Mouse (Mus musculus) regulatory T cell (primary cell): ENCODE data around the gene Akr1c13.
"Not testable (repeated sequence)": the region's sequence is repeated elsewhere in the genome, so short reads cannot be mapped to it uniquely, and the experiment has no call there.

Source experiments
- in situ Hi-C: fragments of 300-600 bp; cut with MboI, MseI; formaldehyde crosslinking; loops from one replicate; pipeline ENCODE4 v1.15.1; 2025; ENCODE audit warnings: high pct_unique_total_duplicates

The Akr1c13 gene

DNA sequence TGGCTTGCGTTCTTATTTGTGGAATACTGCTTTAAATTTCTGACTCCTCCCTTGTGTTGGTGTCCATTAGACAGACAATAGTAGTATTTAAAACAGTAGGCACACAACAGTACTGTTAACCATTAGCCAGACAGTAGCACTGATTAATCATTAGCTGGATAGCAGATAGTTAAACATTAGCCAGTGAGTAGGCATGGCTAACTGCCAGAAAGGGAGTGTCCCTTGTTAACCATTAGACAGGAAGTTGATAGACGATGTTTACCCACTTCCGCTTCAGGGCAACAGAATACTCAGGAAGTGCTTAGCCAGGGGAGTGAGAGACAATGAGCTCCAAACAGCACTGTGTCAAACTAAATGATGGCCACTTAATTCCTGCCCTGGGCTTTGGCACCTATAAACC, at the start of gene Akr1c13:
Gene Akr1c13 (plus strand): TSS at position 247 of the 400 bp plus-strand sequence.
- in situ Hi-C loops, result no loop called here

DNA sequence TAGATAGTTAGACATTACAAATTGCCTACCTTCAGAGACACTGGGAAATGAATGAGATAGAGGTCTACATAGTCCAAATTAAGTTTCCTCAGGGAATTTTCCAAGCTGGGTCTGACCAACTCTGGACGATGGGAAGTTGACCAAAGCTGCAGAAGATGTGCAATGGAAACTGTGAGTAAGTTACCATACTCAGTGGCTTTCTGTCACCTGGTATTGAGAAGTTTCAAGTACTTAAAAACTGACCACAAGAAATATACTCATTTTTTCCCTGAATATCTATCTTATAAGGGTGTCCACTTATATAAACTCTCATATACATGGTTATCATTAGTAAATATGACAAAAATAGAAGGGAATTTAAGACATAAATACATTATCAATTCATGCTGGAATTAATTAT, 46.7 kb upstream of the Akr1c13 start:
- in situ Hi-C loops, result no loop called here

DNA sequence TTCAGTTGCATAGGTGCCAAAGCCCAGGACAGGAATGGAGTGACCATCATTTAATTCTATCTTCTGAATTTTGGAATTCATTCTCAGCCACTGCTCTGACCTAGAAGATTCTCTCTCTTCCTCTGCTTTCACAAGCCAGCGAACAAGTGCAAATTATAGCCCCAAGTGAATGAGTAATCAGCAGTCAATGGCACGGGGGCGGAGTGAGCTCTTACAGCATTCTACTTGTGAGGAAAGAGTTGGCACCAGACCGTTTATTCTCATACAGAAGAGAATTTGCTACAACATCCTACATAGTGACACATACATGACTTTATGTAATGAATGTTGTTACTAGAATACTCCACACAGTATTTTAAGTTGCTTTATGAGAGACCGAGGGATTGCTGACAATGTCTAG, 40.4 kb upstream of the Akr1c13 start, which contains the start of gene Akr1c18:
Gene Akr1c18 (minus strand): TSS at position 137 of the 400 bp plus-strand sequence.
- in situ Hi-C loops, result no loop called here

DNA sequence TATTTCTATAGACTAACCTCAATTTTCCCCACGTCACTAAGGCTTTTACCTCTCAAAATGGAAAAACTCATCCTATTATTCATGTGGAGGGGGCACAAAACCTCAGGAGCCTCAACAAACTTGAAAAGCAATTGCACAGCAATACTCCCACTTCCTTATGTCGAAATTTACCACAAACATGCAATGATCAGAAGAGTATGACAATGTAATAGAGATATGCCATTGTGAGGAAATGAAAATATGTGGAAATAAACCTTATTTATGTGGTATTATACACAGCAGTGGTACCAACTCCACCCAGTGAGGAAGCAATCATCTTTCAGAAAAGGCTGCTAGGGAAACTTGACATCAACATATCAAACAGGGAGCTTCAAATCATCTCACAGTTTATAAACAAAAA, 38.0 kb upstream of the Akr1c13 start:
- in situ Hi-C loops, result no loop called here

DNA sequence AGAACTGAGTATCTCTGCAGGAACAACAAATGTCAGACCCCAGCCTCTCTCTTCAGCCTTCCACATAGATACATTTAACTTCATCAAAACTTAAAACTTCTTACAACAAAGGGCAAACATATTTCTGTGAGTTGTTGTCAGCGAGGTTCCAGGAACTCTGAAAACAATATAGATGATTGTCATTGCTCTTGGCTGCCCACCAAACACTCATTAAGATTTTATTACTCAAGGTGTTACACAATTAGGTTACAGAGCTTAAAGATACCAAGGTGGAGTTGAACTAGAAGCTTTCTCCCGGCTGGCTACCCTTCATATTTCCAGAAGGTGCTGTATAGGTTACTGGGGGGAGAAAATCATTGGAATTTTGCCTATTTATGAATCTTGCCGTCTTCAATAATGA, 37.4 kb upstream of the Akr1c13 start:
- in situ Hi-C loops, result no loop called here

DNA sequence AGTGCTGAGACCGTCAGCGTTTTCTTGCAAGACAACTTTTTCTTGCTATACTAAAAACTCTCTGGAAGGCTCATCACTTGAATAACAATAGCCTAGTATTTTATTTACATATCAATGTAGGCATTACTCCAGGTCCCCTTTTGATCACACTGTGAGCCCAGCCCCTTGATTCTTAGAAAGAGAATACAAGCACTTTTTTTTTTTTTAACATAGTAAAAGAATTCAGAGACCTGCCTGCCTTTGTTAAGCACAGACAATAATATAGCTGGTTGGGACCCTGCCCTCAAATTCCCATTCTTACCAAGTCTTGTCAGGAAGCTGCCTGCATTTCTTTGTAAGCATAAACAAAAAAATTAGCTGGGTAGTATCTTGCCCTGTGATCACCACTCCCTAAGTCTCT, 35.7 kb upstream of the Akr1c13 start:
- in situ Hi-C loops, result loop anchor here (5.0 kb wide), 1 partner anchor 82 kb away; no protein-coding TSS in a partner anchor

DNA sequence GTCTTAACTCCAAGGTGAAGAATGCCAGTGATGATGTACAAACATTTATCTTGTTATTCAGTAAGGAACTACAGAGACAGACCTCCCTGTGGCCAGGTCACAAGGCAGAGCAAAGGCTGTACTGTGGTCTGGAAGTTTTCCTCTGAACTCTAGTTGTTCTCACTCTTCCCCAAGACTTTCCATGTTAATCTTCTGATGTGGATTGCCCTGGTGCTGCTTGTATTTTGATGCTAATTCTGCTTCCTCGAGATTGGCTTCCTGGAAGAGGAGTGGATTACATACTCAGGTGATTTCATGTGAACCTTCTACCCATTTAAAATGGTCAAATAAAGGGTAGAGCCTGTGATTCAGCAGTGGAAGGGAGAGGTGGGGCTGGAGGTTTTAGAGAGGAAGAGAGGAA, 22.9 kb upstream of the Akr1c13 start:
- in situ Hi-C loops, result no loop called here

DNA sequence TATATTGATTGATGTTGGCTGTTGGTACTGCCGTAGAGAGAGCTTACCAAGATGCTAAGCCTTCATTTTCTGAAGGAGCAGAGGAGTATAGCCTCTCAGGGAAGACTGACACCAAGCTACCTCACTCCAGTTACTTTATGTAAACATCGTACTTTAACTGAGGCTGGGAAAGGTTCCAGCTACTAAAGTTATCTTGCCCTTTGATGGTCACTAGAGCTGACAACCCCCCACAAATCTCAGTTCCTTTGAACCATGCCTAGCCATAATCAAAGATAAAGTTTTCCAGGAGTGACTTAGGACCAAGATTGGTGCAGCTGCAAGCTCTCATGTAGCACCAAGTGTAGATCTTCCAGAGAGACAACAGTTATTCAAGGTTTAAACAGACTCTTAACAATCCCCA, 18.0 kb upstream of the Akr1c13 start:
- in situ Hi-C loops, result loop anchor here (5.0 kb wide), 1 partner anchor 41 kb away; no protein-coding TSS in a partner anchor

DNA sequence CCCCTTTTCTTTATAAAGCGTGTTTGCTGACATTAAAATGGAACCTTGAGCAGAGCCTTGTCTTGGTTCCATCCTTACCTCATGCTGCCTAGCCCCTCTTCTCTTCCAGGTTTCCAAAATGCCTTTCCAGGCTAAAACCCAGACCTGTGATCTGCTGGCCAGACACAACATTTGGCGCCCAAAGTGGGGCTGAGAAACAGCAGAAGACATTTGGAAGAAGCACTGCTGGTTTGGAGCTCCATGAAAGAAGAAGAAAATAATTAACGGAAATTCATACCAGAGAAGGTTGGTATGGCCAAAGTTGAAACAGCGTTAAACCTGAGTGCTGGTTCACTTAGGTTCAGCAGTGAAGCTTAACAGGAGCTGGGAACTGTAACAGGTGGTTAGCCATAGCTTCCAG, 9.6 kb upstream of the Akr1c13 start:
- in situ Hi-C loops, result not testable (repeated sequence)

DNA sequence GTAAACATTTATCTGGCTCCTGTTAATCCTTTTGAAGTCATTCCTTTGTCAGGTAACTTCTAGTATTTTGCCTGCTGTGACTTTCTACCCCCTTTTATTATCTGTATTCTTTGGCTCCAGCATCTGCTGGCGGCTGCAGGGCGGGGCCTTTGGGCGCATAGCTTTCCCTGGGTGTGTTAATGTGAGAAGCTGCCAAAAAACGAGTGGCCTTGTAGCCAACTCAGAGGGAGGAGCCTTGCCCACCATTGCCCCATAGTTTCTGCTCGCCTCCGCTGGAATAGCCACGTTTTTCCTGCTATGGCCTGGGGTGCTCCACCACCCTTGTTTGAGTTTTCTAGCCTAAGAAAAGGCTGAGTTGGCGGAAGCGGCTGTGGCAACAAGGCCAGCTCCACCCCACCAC, 7.8 kb upstream of the Akr1c13 start:
- in situ Hi-C loops, result no loop called here

DNA sequence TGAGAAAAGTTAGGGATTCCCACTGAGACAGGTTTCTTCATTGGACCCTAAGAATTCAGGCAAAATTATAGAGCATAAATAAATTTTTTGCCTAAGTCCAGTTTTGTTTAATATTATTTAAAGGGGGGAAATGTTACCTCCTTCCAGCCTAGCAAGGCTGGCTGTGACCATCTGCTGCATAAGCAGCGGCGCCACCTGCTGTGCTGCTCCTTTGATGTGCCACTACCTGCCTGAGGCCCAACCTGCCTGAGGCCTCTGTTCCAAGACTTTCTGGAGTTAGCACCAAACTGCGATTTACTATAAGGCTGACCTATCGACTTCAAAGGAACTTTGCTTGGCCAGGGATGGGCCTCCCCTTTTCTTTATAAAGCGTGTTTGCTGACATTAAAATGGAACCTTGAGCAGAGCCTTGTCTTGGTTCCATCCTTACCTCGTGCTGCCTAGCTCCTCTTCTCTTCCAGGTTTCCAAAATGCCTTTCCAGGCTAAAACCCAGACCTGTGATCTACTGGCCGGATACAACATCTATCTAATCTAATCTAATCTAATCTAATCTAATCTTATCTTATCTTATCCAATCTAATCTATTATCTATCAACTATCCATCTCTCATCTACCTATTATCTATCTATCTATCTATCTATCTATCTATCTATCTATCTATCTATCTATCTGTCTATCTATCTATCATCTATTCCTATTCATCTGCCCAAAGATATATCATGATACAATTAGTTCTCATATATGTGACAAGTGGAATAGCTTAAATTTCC, 4.1 kb upstream of the Akr1c13 start:
- in situ Hi-C loops, result not testable (repeated sequence)

DNA sequence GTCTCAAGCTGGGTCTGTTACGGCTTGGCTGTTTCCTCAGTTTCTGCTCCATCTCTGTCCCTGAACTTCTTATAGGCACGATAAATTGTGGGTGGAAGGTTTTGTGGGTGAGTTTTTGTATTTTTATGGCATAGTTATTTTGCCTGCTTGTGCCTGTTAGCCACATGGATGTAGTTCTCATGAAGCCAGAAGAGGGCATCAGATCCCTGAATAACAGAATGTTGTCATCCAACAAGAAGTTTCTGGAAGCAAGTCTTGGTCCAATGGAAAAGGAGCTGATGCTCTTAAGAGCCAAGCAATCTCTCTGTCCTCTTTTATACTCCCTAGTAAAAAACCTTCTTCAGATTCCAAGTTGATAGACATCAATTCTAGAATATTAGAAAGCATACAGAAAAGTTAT, 2.8 kb upstream of the Akr1c13 start:
- in situ Hi-C loops, result no loop called here

DNA sequence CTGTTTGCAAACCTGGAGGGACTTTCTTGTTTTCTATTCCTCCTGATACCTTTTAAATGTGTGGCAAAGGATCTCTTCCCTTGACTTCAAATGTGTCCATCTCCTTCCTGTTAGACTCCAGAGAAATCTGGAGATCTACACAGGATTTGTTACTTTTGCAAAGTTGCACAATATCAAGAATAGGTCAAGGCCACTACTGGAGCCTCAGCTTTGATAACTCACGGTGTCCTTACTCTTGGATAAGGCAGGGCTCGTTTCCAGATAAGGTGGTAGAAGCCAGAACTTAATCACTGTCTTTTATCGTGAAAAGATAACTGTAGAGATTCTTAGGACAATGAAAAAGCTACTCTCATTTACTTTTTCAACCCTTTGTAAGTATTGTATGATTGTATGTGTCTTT, 1.6 kb downstream of the Akr1c13 start:
- in situ Hi-C loops, result no loop called here

DNA sequence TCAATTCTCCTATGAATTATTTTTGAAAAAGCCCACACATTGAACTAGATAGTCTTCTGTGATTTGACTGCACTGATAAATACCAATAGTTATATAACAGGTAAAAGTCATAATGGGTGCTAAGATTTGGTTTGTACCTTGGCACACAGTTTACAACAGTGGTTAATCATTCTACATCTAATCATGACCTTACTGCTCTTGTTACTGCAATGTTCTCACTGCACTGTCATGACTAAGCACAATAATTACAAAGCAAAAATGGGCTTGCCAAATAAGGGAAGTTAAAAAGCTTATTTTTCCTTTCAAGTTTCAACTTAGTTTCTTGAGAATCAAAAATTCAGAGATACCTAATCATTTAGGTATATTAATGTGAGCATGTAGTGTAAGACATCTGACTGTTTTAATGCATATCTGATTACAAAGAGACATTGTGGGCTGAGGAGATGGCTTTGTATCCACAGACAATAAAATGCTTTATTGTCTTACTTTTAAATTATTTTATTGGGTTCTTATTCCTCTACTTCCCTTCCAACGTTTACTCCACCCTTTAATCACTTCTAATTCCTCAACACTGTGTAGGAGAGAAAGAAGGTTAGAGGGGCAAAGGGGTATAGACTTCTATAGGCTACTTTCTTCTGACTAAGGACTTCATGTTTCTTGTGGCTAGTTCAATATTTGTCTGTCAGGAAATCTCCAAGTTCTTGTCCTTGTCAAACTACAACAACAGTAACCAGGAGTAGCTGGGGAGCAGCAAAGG, 15.4 kb downstream of the Akr1c13 start:
- in situ Hi-C loops, result no loop called here

DNA sequence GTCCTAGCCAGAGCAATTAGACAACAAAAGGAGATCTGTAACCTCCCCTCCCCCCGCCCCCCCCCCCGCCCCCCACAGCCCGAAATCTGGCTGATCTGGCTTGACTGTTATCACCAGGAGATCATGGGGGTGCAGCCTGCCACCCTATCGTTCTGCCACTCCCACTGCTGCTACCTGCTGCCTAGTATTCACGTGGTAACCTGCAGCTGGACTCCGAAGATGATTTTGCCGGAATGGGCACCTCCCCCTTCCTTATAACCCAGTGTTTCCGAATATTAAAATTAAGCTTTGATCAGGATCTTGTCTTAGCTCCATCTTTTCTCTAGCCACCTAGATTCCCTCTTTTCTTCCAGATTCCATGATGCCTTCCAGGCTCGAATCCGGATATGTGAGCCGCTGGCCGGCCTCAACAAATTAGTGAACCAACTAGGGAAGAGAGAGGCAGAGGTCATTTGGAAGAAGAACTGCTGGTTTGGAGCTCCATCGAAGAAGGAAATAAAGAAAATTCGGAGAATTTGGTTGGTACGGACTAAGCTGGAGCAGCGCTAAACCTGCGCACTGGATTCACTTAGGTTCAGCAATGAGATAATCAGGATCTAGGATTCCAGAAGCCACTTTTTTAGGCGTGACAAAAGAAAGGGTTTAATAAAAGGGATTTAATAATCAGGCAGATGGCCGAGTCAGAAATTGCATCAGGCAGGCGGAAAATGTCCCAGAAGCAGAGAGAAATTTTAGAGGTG, 20.8 kb downstream of the Akr1c13 start:
- in situ Hi-C loops, result no loop called here

DNA sequence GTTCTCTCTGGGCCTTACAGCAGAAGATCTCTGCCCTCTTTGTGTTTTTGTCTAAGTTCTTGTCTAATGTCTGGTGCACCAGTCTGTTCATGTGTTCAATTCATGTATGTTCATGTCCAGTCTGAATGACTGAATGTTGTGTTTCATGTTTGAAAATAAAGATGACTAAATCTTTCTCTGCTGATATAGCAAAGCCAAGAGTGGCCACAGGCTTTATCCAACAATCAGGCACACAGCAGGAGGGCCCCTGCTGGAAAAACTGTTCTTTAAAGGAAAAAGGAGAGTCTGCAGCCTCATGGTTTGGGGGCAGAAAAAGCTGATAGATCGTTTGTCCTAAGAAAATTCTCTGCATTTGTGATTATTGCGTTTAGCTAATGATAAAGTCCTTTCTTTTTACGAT, 21.4 kb downstream of the Akr1c13 start:
- in situ Hi-C loops, result no loop called here

DNA sequence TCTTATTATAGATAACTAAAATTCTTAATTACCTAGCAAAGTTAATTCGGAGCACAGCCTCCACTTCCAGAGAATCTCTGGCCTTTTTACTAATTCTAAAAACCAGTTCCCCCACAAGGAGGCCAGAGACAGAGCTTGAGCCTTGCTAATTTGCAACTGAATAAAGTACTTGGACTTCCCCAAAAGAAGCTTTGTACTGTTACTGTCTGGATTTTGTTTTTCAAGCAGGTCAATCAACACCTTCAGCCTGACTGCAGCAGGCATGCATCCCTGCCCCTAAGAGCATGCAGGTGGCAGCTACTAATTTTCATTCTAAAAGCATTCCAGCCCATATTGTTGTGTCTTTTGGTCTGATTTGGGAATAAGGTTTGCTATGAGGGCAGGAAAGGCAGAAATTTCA, 24.5 kb downstream of the Akr1c13 start:
- in situ Hi-C loops, result not testable (repeated sequence)

DNA sequence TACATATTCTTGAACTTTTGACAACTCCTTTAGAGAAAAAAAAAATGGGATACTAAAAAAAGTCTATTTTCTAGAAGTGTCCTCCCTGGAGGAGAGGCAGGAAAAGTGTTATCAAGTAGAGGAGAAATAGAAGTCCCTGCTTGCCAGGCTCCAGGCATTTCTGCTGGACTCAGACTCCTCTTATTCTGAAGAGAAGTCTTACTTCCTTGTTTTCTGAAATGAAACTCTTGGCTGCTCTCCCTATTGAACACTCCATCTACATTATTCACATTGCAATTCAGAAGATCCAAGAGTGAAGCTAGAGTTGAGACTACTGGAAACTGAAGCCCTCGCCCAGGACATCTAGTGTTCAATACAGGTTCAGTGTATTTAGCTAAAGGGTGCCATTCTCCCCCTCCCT, 37.5 kb downstream of the Akr1c13 start, which contains the start of gene Akr1c19:
Gene Akr1c19 (plus strand): TSS at position 260 of the 400 bp plus-strand sequence.
- in situ Hi-C loops, result no loop called here

DNA sequence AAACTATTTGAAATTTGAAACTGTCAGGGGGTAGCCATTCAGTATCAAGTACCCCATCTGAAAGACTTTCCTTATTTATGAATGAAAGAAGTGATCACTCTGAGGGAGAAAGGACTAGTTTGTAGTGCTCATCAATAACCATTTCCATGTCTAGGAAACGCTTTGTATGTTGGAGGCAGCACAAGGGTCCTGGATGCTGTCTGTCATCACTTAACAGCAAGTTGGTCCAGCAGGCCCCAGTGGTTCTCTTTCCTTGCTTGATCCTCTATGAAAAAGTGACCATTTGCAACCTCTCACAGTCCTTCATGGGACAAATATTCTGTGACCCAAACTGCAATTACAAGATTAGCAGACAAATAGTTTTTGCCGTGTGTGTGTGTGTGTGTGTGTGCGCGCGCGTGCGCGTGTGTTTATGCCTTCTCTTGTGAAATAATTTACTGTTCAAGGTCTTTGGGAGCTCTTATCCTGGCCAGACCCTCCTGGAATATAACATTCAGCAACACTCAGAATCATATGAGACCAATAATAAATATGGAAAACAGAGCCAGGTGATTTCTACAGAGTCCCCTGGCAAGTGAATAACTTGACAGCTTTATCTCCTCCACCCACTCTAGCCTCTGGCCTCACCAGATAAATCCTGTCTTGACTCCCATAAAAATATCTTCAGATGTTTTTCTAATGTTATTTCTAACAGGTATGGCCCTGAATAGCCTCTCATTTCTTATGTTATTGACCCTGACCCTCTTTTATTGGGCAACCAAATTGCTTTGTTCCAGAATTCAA, 40.1 kb downstream of the Akr1c13 start:
- in situ Hi-C loops, result no loop called here

DNA sequence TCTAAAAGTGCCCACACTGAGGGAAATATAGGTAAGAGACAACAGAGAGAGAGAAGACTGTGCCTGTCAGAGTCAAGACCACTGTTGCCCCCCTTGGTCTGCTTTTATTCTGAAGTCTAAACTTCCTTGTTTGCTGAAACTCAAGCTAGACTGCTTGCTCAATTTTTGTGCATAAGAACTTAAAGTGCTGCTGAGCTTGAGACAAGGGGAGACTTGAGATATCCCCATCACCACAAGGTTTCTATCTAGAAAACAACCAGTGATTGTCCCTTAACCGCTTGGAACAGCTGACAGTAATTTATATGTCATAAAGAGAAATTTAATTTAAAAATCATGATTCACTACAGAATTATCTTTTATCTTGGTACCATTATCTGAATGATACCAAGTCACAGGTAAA, 42.2 kb downstream of the Akr1c13 start:
- in situ Hi-C loops, result no loop called here

DNA sequence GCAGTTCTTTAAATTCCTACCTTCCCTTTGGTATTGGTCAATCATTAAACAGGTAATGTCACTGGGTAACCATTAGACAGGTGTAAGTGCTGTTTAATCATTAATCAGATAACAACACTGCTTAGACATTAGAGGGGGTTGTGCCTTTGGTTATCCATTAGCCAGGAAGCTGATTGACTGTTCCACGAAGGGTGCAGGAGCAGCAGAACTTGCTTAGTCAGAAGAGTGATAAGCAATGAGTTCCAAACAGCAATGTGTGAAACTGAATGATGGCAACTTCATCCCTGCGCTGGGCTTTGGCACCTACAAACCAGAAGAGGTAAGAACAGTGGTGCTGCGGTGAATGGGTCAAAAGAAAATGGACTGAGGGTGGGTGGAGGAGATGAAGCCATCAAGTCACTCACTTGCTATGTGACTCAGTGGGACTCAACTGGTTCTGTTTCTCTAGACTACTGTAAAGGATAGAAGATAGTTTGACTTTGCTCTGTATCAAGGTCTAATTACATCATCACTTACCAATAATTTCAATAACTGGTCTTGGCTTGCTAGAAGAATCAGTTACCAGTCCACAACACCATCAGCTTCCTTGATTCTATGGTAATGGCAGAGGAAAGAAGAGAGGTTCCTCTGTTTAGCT, 42.7 kb downstream of the Akr1c13 start:
- in situ Hi-C loops, result no loop called here
